Mouse (Mus musculus): ENCODE measurements at regions not wholly inside any gene's neighbourhood (a gene's known extent, or its start where the extent isn't known, plus 50 kb on each side); places are given as distances from the start of the nearest gene placed in this dataset.

DNA sequence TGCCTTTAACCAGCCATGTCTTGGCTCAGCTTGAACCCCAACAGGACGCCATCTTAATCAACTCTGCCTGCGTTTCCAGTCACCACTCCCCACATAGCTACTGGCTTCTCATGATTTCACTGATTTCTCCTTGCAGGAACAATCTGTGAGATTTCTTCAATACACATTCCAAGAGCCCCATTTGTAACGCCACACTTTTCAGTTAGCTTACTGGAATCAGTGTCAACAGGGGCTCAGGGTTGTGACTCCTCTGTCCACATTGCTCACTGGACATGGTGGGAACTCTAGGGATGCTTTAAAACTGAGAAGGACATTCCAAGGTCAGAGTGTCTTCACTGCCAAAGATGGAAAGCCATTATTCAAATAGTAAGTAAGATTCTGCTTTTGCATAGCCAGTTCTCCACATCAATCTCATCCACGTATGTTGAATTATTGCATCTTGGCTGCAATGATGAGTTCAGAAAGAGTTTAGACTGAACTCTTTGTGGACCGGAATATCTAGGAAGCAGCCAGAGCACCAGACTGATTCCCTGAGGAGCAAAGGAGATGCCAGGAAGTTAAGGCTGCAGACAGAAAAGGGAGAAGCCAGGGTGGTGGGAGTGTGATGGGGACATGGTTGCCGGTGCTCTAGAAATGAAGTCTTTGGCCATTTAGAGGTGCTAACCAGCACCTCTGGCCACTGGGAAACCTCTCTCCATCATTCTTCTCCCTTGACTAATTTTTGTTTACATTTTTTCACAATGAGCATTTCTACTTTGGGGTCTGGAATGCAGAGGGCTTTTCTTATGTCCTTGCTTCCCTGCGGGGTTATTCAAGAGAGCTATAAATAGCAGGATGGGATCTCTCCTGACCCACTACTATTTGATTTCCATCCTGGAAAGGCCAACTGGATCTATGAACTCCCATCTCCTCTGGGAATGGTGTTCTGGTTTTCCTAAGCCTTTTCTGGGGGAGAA, 143.6 kb upstream of the Ankrd55 start:
- Histone ChIP-seq H3K4me1 (ENCODE audit: control insufficient read depth, insufficient read depth, low read length) (peaks cover 8% of the 10 kb centered on the region), H3K27ac (ENCODE audit: insufficient read depth, low read length) (no peak overlapping the region), H3K4me3 (ENCODE audit: insufficient read depth, low read length) (no peak overlapping the region)
- no peak for TF ChIP-seq POLR2A (IDR thresholded peaks at IDR 0.05; ENCODE audit: low read depth, low read length)

DNA sequence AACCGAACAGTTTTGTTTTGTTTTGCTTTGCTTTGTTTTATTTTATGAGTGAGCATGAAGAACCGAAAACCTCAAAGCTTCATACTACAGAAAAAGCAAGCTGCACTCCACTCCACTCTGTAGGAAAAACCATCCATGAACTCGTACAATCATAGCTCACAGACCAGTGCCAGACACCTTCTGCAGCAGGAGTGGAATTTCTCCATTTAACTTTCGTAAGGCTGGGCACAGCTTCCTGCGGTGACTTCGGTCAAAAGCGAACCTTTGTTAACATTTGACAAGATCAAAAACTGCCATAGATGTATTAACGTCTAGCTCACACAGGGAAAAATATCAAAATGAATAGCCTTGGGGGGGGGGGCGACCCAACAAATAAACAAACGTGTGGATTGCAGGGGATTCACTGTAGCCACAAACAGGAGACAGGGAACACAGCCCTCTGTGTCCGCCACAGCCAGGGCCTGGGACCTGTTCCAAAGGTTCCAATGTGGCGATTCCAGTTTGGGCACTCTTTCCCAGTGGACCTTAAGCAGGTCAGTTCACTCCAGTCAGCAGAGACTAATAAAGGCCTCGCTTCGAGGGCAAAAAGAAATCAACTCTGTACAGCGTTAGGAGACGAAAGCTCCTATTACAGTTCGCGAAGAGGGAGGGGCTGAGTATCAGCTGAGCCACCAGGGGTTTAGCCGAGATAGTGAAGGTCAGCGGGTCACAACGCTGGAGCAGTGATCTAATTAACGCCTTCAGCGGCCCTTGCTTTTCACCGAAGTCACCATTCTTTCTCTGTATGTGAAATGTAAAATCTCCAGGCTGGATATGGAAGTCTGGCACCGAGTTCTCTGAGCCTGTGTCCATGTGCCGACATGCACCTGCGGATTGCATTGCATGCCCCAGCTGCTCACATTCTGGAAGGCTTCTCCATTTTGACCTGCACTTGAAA, 135.4 kb upstream of the Ankrd55 start:
- peaks cover 4% of the 10 kb centered on the region; the same call in 1 of the 2 replicates for H3K4me1 ChIP-seq (ENCODE audit: control insufficient read depth, insufficient read depth, low read length)
- TF ChIP-seq POLR2A (IDR thresholded peaks at IDR 0.05; ENCODE audit: low read depth, low read length): no peak
- no peak overlapping the region for H3K27ac ChIP-seq (ENCODE audit: insufficient read depth, low read length)
- no peak overlapping the region for H3K4me3 ChIP-seq (ENCODE audit: insufficient read depth, low read length)

DNA sequence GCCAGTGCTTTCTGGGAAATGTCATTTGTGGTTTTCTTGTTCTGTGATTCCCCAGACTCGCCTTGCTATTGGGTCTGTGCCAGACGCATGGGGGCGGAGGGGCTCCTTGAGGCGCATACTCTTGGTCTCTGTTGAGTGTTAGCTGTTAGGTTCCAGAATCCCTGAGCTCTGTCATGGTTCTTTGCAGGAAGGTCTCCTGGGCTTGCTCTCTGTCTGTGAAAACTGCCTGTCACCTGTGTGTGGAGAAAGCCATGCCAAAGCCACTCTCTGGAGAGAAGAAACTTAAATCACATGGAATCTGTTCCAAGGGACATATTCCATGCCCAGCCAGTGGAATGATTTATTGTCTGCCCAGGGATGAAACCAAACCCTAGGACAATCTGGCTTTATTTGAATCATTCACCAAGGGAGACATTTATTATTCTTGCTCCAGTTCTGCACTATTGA, 134.5 kb upstream of the Ankrd55 start:
- no peak overlapping the region for H3K27ac ChIP-seq (ENCODE audit: insufficient read depth, low read length)
- TF ChIP-seq POLR2A (IDR thresholded peaks at IDR 0.05; ENCODE audit: low read depth, low read length) (no peak), CTCF (IDR thresholded peaks at IDR 0.05; ENCODE audit: borderline replicate concordance, insufficient read depth, low read length) (no peak)

DNA sequence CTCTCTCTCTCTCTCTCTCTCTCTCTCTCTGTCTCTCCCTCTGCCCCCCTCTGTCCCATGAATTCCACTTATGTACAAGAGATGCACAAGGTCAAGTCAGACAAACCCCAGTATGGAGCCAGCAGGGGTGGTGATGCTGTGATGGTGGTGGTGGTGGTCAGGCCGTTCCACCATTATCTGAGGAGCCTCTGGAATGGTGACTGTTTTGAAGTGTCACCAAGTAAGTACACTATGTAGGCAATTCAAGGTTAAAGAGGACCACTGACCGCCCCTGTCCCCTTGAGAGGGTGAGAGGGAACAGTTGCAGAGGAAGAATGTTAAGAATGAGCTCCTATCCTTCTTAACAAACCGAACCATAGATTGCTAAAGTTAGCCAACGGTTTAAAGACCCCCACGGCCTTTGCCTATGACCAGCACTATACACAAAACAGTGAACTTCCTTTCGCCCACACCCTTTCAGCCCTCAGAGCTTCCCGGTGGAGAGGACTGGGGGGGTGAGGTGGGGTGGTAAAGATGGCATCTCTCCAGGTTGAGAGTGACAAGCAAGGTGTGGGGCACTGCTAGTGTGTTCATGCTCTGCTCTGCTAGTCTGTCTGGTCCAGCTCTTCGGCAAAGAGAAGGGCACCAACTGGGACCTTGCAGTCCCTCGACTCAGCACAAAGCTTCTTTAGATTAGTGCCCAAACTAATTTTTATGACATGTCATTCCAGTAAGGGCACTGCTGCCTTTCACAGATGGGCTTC, 128.7 kb upstream of the Ankrd55 start:
- H3K27ac ChIP-seq (ENCODE audit: insufficient read depth, low read length): no peak overlapping the region
- TF ChIP-seq POLR2A (IDR thresholded peaks at IDR 0.05; ENCODE audit: low read depth, low read length): no peak
- TF ChIP-seq CTCF (IDR thresholded peaks at IDR 0.05; ENCODE audit: borderline replicate concordance, insufficient read depth, low read length): no peak

More for the DNA sequence above, 134.5 kb upstream of the Ankrd55 start:
- Histone ChIP-seq H3K4me1 (ENCODE audit: control insufficient read depth, insufficient read depth, low read length) (peaks cover 4% of the 10 kb centered on the region; the same call in 1 of the 2 replicates), H3K4me3 (ENCODE audit: insufficient read depth, low read length) (no peak overlapping the region)

DNA sequence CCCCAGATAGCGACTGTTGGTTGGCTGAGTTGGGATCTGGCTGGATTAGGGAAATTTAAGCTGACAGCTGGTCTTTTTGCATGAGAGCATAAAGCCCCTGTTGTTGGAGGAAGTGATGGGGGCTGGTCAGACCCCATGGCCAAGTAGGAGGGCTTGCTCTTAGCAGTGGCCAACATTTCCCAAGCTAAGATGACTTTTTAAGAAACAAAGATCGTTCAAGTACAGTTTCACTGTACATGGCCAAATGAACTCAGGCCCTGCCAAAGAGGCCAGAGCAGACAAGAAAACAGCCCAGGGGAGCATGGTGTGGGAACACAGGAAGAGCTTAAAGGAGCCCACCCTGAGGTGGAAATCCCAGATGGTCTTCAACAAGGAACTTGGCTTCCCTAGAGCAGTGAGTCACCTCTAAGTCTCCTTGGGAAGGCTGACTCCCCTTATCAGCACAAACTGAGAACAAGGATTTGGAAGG, 128.0 kb upstream of the Ankrd55 start:
- Histone ChIP-seq H3K4me1 (ENCODE audit: control insufficient read depth, insufficient read depth, low read length) (no peaks in the 10 kb centered on the region), H3K27ac (ENCODE audit: insufficient read depth, low read length) (no peak overlapping the region), H3K4me3 (ENCODE audit: insufficient read depth, low read length) (no peak overlapping the region)
- TF ChIP-seq POLR2A (IDR thresholded peaks at IDR 0.05; ENCODE audit: low read depth, low read length): no peak

More for the DNA sequence above, 128.7 kb upstream of the Ankrd55 start:
- H3K4me1 ChIP-seq (ENCODE audit: control insufficient read depth, insufficient read depth, low read length): no peaks in the 10 kb centered on the region
- no peak overlapping the region for H3K4me3 ChIP-seq (ENCODE audit: insufficient read depth, low read length)

DNA sequence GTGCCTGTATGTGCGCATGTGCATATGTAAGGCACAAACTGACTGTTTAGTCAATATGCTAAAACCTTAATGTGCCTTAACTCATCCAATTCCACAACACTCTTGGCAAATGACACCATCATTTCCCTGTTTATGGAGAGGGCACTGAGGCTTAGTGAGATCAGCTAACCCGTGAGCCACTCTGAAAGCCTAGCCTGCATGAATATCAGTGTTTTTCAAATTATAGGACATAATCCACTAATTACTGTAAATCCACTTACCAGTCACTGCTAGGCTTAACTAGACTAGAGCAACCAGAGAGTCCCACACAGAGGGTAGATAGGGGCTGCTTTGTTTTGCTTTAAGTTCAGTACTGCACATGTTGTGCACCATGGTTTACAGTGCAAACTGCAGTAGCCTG, 127.5 kb upstream of the Ankrd55 start:
- Histone ChIP-seq H3K4me3 (ENCODE audit: insufficient read depth, low read length) (no peak overlapping the region), H3K4me1 (ENCODE audit: control insufficient read depth, insufficient read depth, low read length) (no peaks in the 10 kb centered on the region), H3K27ac (ENCODE audit: insufficient read depth, low read length) (no peak overlapping the region)
- no peak for TF ChIP-seq CTCF (IDR thresholded peaks at IDR 0.05; ENCODE audit: borderline replicate concordance, insufficient read depth, low read length)
- TF ChIP-seq POLR2A (IDR thresholded peaks at IDR 0.05; ENCODE audit: low read depth, low read length): no peak

DNA sequence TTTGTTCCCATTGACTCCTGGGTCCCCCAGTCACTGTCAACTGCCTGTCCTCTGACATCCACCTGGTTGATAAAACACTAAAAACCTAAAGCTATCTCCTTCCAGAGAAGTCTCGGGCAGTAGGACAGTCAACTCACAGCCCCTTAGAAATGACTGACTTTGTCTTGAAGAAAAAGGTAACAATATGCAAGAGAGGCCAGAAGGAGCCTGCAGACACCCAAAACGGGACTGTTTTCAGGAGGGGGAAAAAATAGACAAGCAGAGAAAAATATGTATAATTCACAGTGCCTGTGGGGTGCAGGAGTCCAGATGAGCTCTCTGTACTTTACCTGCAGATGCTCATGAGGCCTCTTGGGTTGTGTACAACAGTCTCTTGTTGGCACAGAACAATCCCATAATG, 126.4 kb upstream of the Ankrd55 start:
- Histone ChIP-seq H3K27ac (ENCODE audit: insufficient read depth, low read length) (no peak overlapping the region), H3K4me1 (ENCODE audit: control insufficient read depth, insufficient read depth, low read length) (no peaks in the 10 kb centered on the region), H3K4me3 (ENCODE audit: insufficient read depth, low read length) (no peak overlapping the region)
- no peak for TF ChIP-seq CTCF (IDR thresholded peaks at IDR 0.05; ENCODE audit: borderline replicate concordance, insufficient read depth, low read length)
- TF ChIP-seq POLR2A (IDR thresholded peaks at IDR 0.05; ENCODE audit: low read depth, low read length): no peak

DNA sequence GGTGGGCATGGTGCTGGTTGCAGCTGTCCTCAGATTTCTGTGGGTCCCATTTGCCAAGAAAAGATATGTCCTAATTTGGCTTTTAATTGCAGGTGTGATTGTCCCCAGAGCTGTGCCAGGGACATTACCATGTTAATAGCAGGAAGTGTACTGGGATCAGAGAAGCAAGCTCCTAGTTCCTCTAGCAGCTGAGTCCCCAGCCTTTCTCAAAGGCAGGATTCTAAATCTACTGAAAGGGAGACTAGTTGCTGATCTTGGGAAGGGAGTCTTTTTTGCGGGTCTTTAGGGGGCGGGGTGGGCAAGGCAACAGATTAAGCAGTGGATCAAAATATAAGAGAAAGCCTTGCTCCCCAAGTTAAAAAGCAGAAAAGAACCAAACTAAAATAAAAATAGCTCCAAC, 122.3 kb upstream of the Ankrd55 start:
- Histone ChIP-seq H3K4me3 (ENCODE audit: insufficient read depth, low read length) (no peak overlapping the region), H3K4me1 (ENCODE audit: control insufficient read depth, insufficient read depth, low read length) (no peaks in the 10 kb centered on the region), H3K27ac (ENCODE audit: insufficient read depth, low read length) (no peak overlapping the region)
- TF ChIP-seq CTCF (IDR thresholded peaks at IDR 0.05; ENCODE audit: borderline replicate concordance, insufficient read depth, low read length) (no peak), POLR2A (IDR thresholded peaks at IDR 0.05; ENCODE audit: low read depth, low read length) (no peak)

DNA sequence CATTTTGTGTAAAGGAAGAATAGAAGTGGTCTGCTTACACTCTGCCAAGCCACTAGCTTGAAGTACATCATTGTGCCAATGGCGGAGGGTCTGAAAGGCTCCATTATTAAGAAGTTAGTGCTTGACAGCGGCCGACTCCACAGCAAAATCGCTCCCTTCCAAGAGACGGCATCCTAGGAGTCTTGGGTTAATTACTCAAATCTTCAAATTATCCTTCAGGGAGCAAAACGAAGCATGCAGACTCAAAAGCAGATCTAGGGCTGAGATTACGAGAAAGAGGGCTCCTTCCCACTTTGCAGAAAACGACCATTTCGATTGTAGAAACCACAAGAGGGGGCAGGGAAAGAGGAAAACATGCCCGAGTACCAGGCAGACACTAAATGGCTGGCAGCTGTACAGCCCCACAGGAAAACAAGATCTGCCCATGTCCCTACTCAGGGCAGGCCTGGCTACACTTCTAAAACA, 121.9 kb upstream of the Ankrd55 start:
- no peaks in the 10 kb centered on the region for H3K4me1 ChIP-seq (ENCODE audit: control insufficient read depth, insufficient read depth, low read length)
- TF ChIP-seq CTCF (IDR thresholded peaks at IDR 0.05; ENCODE audit: borderline replicate concordance, insufficient read depth, low read length) (no peak), POLR2A (IDR thresholded peaks at IDR 0.05; ENCODE audit: low read depth, low read length) (no peak)
- H3K4me3 ChIP-seq (ENCODE audit: insufficient read depth, low read length): no peak overlapping the region
- H3K27ac ChIP-seq (ENCODE audit: insufficient read depth, low read length): no peak overlapping the region

Measured in embryonic fibroblast, embryonic 13.5 days (primary cell).